Mouse (Mus musculus) erythroblast, embryonic 14.5 days (primary cell): Measurements from ENCODE around the gene Kifc3. TPM values are rescaled to one million over a fixed set of nuclear protein-coding genes. Genes with fewer than 3 reads are reported as not detected.
"Not testable (repeated sequence)": the region's sequence is repeated elsewhere in the genome, so short reads cannot be mapped to it uniquely, and the experiment has no call there.

Experiments used
- H3K27me3 ChIP-seq: 2 replicates; pipeline ENCODE4 v1.6.1; 2012; ENCODE audit warnings: inconsistent platforms; ENCODE audit not compliant: control insufficient read depth
- H3K36me3 ChIP-seq: 2 replicates; pipeline ENCODE4 v1.6.1; 2012; ENCODE audit warnings: mild to moderate bottlenecking, inconsistent platforms; ENCODE audit not compliant: control insufficient read depth
- H3K4me1 ChIP-seq: 2 replicates; pipeline ENCODE4 v1.6.1; 2012; ENCODE audit warnings: inconsistent platforms; ENCODE audit not compliant: control insufficient read depth
- H3K4me3 ChIP-seq: replicated peaks from 2 replicates; pipeline ENCODE3; 2012; ENCODE audit warnings: moderate library complexity, mild to moderate bottlenecking, inconsistent platforms
- H3K9me3 ChIP-seq: 2 replicates; pipeline ENCODE4 v1.6.1; 2012; ENCODE audit warnings: low read length, inconsistent platforms, mixed read lengths; ENCODE audit not compliant: control insufficient read depth
- GATA1 ChIP-seq: IDR thresholded peaks from 2 replicates; pipeline ENCODE4 v1.6.1; 2012; ENCODE audit warnings: low read length, inconsistent platforms, mixed read lengths
- TAL1 ChIP-seq: IDR thresholded peaks from 3 replicates; pipeline ENCODE4 v1.6.1; 2012; ENCODE audit warnings: low read length, inconsistent platforms, mixed read lengths
- polyA plus RNA-seq: library from polyadenylated mRNA; stranded (reverse); fragments of >175 nt; gene quantifications from 2 replicates; pipeline ENCODE4 v1.2.3, GENCODE M21; 2012

Kifc3 gene
- 0.03 and 0.04 TPM in 2 replicates for polyA plus RNA-seq

DNA sequence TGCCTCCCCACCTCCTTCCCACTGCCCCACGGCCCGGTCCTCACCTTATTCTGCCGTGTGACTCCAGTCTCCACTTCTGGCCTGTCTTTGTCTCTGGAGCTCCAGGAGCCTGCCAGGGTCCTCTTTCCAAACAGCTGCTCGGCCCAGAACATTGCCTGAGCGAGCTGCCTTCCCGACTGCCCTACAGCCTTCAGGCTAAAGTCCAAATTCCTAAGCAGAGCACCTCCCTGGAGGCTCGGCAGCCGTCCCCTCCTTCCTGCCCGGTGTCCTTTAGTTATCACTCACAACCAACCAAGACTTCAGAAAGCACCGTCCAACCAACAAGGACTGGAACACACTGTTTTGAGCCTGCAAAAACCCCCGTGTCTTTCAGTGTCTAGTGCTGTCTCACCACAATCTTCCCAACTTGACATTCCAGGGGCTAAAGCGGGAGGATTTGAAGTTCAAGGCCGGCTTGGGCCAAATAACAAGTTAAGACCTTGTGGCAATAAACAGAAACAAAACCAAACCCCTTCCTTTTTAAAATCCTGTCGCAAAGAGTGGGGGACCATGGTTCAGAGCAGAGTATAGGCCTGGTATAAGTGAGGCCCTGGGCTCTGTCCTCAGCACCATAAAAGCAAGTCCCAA is at the start of gene Kifc3:
Kifc3 (minus strand) TSS at position 164 of the 627 bp plus-strand sequence.
- Histone ChIP-seq H3K4me1 (no peaks in the 10 kb centered on the region), H3K36me3 (no peaks in the 10 kb centered on the region), H3K9me3 (no peaks in the 10 kb centered on the region), H3K4me3 (no peak within 1 kb of the TSS), H3K27me3 (no peaks in the 10 kb centered on the region)
- no peak for TF ChIP-seq TAL1
- TF ChIP-seq GATA1: no peak

DNA sequence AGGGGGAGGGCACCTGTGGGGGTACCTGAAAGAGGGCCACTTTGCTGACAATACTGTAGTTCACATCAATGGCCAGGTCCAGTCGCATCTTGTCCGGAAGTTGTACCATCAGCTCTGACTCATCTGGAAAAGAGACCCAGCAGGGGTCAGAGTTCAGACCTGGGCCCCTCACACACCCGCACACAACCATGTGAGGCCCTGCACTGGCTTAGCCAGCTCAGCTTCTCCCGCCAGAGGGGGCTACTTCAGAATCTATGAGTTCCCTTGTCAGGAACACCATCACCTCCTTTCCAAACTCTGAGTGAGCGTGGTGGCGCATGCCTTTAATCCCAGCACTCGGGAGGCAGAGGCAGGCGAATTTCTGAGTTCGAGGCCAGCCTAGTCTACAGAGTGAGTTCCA is 49.4 kb upstream of the Kifc3 start:
- H3K36me3 ChIP-seq: no peaks in the 10 kb centered on the region
- TF ChIP-seq TAL1 (no peak), GATA1 (no peak)
- no peak overlapping the region for H3K4me3 ChIP-seq
- H3K9me3 ChIP-seq: no peaks in the 10 kb centered on the region
- H3K27me3 ChIP-seq: no peaks in the 10 kb centered on the region
- peaks cover 3% of the 10 kb centered on the region for H3K4me1 ChIP-seq

GRCm38 (mm10) chr8:95249847-95250246 is 47.2 kb upstream of the Kifc3 start:
- no peaks in the 10 kb centered on the region for H3K27me3 ChIP-seq
- TF ChIP-seq GATA1 (no peak), TAL1 (no peak)
- H3K4me3 ChIP-seq: no peak overlapping the region
- peaks cover under 1% of the 10 kb centered on the region; the same call in 1 of the 2 replicates for H3K4me1 ChIP-seq
- H3K9me3 ChIP-seq: no peaks in the 10 kb centered on the region
- H3K36me3 ChIP-seq: no peaks in the 10 kb centered on the region

GRCm38 (mm10) chr8:95247277-95247676 is 44.7 kb upstream of the Kifc3 start:
- Histone ChIP-seq H3K9me3 (no peaks in the 10 kb centered on the region), H3K27me3 (no peaks in the 10 kb centered on the region)
- TF ChIP-seq GATA1 (no peak), TAL1 (no peak)

GRCm38 (mm10) chr8:95245180-95245579 is 42.6 kb upstream of the Kifc3 start:
- no peaks in the 10 kb centered on the region for H3K36me3 ChIP-seq

More at GRCm38 (mm10) chr8:95247277-95247676, 44.7 kb upstream of the Kifc3 start:
- Histone ChIP-seq H3K4me3 (no peak overlapping the region), H3K36me3 (no peaks in the 10 kb centered on the region), H3K4me1 (peaks cover 6% of the 10 kb centered on the region)

DNA sequence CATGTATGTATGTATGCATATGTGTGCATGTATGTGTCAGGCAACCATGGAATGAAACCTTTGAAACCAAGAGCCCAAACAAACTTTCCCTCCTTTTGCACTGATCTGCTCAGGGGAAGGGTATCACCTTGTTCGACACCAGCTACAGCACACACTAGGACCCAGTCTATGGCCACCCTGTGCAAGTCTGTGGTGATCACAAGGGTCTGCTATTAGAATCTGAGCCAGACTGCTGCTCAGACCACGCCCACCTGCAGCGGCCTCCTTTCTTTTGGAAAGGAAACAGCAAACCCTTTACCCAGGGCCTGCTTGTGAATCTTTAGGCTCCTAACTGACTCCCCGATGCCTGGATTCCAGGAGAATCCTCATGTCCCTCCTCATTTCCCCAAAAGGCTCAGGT is 41.2 kb upstream of the Kifc3 start:
- no peaks in the 10 kb centered on the region for H3K36me3 ChIP-seq
- no peak overlapping the region for H3K4me3 ChIP-seq
- peaks cover 8% of the 10 kb centered on the region for H3K4me1 ChIP-seq
- H3K27me3 ChIP-seq: no peaks in the 10 kb centered on the region
- TF ChIP-seq GATA1 (no peak), TAL1 (no peak)
- no peaks in the 10 kb centered on the region for H3K9me3 ChIP-seq

More at GRCm38 (mm10) chr8:95245180-95245579, 42.6 kb upstream of the Kifc3 start:
- TF ChIP-seq TAL1: no peak
- no peak for TF ChIP-seq GATA1
- Histone ChIP-seq H3K27me3 (no peaks in the 10 kb centered on the region), H3K4me1 (peaks cover 8% of the 10 kb centered on the region), H3K4me3 (no peak overlapping the region), H3K9me3 (no peaks in the 10 kb centered on the region)

DNA sequence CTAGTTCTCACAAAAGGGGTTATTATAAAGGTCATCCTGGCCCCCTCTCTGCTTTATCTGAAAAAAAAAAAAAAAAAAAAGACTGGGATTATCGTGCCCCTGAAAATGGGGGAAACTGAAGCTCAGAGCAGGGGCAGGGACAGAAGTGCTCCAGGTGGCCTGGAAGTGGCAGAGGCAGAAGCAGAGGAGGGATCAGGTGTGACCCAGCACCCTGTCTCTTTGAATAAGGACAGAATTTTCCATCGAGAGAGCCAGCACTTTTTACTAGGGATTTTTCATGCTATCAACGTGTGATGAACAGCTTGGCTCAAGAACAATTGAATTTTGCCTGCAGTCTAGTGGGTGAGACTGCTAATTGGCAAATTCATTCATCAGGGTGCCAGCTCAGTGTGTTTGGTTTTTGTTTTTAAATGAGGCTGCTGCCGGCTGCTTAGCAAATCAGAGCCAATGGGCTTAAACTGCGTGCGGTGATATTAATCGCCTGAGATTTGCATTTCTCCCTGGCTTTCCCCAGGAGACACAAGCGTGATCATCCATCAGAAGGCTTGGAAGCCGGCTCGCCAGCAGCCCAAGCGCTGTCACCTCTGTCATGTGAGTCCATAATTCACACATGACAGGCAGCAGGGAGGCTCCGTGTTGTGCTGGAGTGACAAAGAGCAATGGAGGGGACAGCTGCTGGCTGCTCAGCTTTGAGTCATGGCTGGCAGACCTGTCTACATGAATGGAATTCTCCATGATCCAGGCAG is 40.4 kb upstream of the Kifc3 start:
- Histone ChIP-seq H3K36me3 (no peaks in the 10 kb centered on the region), H3K4me3 (no peak overlapping the region), H3K4me1 (peaks cover 8% of the 10 kb centered on the region), H3K9me3 (no peaks in the 10 kb centered on the region), H3K27me3 (no peaks in the 10 kb centered on the region)
- TF ChIP-seq GATA1: no peak
- no peak for TF ChIP-seq TAL1

- H3K4me3 ChIP-seq: no peak overlapping the region
- TF ChIP-seq TAL1 (no peak), GATA1 (no peak)
- H3K4me1 ChIP-seq: peaks cover 8% of the 10 kb centered on the region
- H3K27me3 ChIP-seq: no peaks in the 10 kb centered on the region
- no peaks in the 10 kb centered on the region for H3K9me3 ChIP-seq
- no peaks in the 10 kb centered on the region for H3K36me3 ChIP-seq
Measured at GRCm38 (mm10) chr8:95242099-95242825, 39.6 kb upstream of the Kifc3 start.

DNA sequence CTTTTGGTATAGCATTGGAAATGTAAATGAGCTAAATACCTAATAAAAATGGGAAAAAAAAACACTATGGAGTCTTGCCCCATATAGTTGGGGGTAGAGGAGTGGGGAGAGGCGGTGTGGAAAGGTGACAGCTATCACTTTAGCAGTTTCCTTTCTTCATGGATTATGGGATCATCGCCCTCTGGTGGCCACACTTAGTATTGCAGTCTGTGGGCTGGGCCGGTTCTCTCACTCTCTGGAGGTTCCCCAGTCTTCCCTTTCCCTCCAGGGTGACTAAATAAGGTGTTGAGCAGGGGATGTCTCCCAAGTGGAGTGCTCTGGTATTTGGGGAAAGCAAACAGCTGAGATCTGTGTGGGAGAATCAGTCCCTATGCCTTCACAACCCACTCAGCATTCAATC is 33.1 kb upstream of the Kifc3 start:
- H3K36me3 ChIP-seq: no peaks in the 10 kb centered on the region
- H3K9me3 ChIP-seq: peaks cover 3% of the 10 kb centered on the region; the same call in 1 of the 2 replicates
- H3K4me1 ChIP-seq: peaks cover 2% of the 10 kb centered on the region; the same call in 1 of the 2 replicates
- no peaks in the 10 kb centered on the region for H3K27me3 ChIP-seq
- H3K4me3 ChIP-seq: no peak overlapping the region
- TF ChIP-seq GATA1: no peak
- TF ChIP-seq TAL1: no peak

- H3K9me3 ChIP-seq, H3K27me3 ChIP-seq, H3K36me3 ChIP-seq, H3K4me1 ChIP-seq, H3K4me3 ChIP-seq: not testable (repeated sequence)
Measured at GRCm38 (mm10) chr8:95230086-95230485, 27.5 kb upstream of the Kifc3 start.
